Mouse (Mus musculus): Measurements from ENCODE around the gene Slc16a6. TPM values are rescaled to one million over a fixed set of nuclear protein-coding genes. Genes with fewer than 3 reads are reported as not detected.
A peak's percentile ranks its signal among the peaks of the same experiment; 100 is the strongest.

Slc16a6 gene
- total and polyA plus RNA-seq, 3 experiments = 14.1 to 24.2 (median 20.9) TPM

DNA sequence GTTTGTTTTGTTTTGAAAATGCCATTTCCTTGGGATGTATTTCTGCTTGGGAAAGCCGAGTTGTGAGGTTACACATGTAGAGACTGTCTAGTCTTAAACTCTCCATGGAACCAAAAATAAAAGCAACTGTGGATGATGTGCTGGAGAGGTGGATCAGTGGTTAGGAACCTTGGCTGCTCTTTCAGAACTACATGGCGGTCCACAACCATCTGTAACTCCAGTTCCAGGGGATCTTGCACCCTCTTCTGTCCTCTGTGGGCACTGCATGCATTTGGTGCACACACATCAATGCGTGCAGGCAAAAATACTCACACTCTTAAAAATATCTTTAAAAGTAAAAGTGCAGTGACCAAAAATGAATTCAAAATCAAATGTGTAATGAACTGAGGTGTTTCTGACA is 32.3 kb downstream of the Slc16a6 start:
- TF ChIP-seq POLR2A (IDR thresholded peaks at IDR 0.05; ENCODE audit: low read depth, low read length) (no peak), SMC3 (IDR thresholded peaks at IDR 0.05; ENCODE audit: low read depth, low read length) (peak; percentile 98), HCFC1 (IDR thresholded peaks at IDR 0.05; ENCODE audit: low read depth, low read length) (no peak), UBTF (IDR thresholded peaks at IDR 0.05; ENCODE audit: low read depth, low read length) (no peak), RAD21 (IDR thresholded peaks at IDR 0.05; ENCODE audit: low read depth, low read length) (peak; percentile 97), EP300 (IDR thresholded peaks at IDR 0.05; ENCODE audit: low read length) (no peak), MAFK (IDR thresholded peaks at IDR 0.05; ENCODE audit: insufficient replicate concordance, low read length) (no peak), MXI1 (IDR thresholded peaks at IDR 0.05; ENCODE audit: low read depth, low read length) (no peak), MYC (IDR thresholded peaks at IDR 0.05; ENCODE audit: low read depth, low read length) (peak; percentile 54; the same call in 1 of the 2 replicates), RCOR1 (conservative IDR thresholded peaks at IDR 0.05; ENCODE audit: low read depth, low read length) (no peak), GABPA (IDR thresholded peaks at IDR 0.05; ENCODE audit: insufficient replicate concordance, low read depth, low read length) (no peak), ZC3H11A (IDR thresholded peaks at IDR 0.05; ENCODE audit: low read depth, low read length) (peak; percentile 97), BHLHE40 (IDR thresholded peaks at IDR 0.05; ENCODE audit: low read depth, low read length) (peak; percentile 28), ZNF384 (IDR thresholded peaks at IDR 0.05; ENCODE audit: low read depth, low read length) (no peak), MAZ (IDR thresholded peaks at IDR 0.05; ENCODE audit: low read depth, low read length) (no peak), MEF2A (IDR thresholded peaks at IDR 0.05; ENCODE audit: borderline replicate concordance, low read depth, low read length) (0 out of 2 replicates have a peak, but pooled peaks have one; percentile 40), TBP (conservative IDR thresholded peaks at IDR 0.05; ENCODE audit: low read depth, low read length) (no peak), E2F4 (IDR thresholded peaks at IDR 0.05; ENCODE audit: insufficient replicate concordance, low read depth, low read length) (no peak), PAX5 (IDR thresholded peaks at IDR 0.05; ENCODE audit: low read length) (no peak), CTCF (conservative IDR thresholded peaks at IDR 0.05 in 1 of 2, IDR thresholded peaks at IDR 0.05 in 1 of 2; ENCODE audit: low read depth in 2 of 2, low read length in 2 of 2) (peak; percentile 79 to 97), USF1 (IDR thresholded peaks at IDR 0.05; ENCODE audit: low read depth, low read length) (no peak), POLR2AphosphoS2 (IDR thresholded peaks at IDR 0.05; ENCODE audit: low read depth, low read length) (no peak), ZMIZ1 (IDR thresholded peaks at IDR 0.05; ENCODE audit: low read depth, low read length) (no peak), MAX (IDR thresholded peaks at IDR 0.05; ENCODE audit: low read length) (peak; percentile 59), KAT2A (IDR thresholded peaks at IDR 0.05; ENCODE audit: insufficient replicate concordance, low read length) (no peak), JUND (conservative IDR thresholded peaks at IDR 0.05; ENCODE audit: low read depth, low read length) (no peak; the same call in 1 of the 2 replicates), CHD2 (IDR thresholded peaks at IDR 0.05; ENCODE audit: low read length) (no peak), ELF1 (IDR thresholded peaks at IDR 0.05; ENCODE audit: low read depth, low read length) (no peak), SIN3A (IDR thresholded peaks at IDR 0.05; ENCODE audit: low read length) (peak; percentile 65), JUN (IDR thresholded peaks at IDR 0.05; ENCODE audit: insufficient read depth, low read depth, low read length) (no peak), USF2 (conservative IDR thresholded peaks at IDR 0.05; ENCODE audit: low read depth, low read length) (no peak), NRF1 (IDR thresholded peaks at IDR 0.05; ENCODE audit: low read depth, low read length) (peak; percentile 18; the same call in 1 of the 2 replicates), ZKSCAN1 (IDR thresholded peaks at IDR 0.05; ENCODE audit: borderline replicate concordance, low read depth, low read length) (no peak), NELFE (IDR thresholded peaks at IDR 0.05; ENCODE audit: low read depth, low read length) (peak; percentile 55; the same call in 1 of the 2 replicates), TCF12 (IDR thresholded peaks at IDR 0.05; ENCODE audit: low read depth, low read length) (0 out of 2 replicates have a peak, but pooled peaks have one; percentile 24), ETS1 (conservative IDR thresholded peaks at IDR 0.05; ENCODE audit: low read depth, low read length) (no peak), IRF4 (IDR thresholded peaks at IDR 0.05; ENCODE audit: low read depth, low read length) (peak; percentile 46), CHD1 (IDR thresholded peaks at IDR 0.05; ENCODE audit: low read depth, low read length) (no peak)
- H3K4me2 ChIP-seq (ENCODE audit: insufficient read depth, low read depth, poor library complexity, severe bottlenecking) = no peak overlapping the region
- no peaks in the 10 kb centered on the region for H3K9me3 ChIP-seq (replicated peaks; ENCODE audit: low read length)
- H3K9ac ChIP-seq (ENCODE audit: insufficient read depth, low read depth) = no peak overlapping the region
- peak; percentile 76 for DNase-seq (ENCODE audit: extremely low read depth)
- peaks cover 6 to 34% of the 10 kb centered on the region in 2 experiments for H3K4me1 ChIP-seq (ENCODE audit: control insufficient read depth in 1 of 2, insufficient read depth in 2 of 2)
- peaks cover 3 to 18% of the 10 kb centered on the region in 2 experiments for H3K36me3 ChIP-seq (replicated peaks in 1 of 2; ENCODE audit: control insufficient read depth in 1 of 2, insufficient read depth in 1 of 2, low read length in 1 of 2)
- H3K4me3 ChIP-seq (replicated peaks in 1 of 3; ENCODE audit: low read depth in 2 of 3, low read length in 2 of 3, poor library complexity in 1 of 3) = no peak overlapping the region
- in situ Hi-C loops (cut with MboI; ENCODE audit: low pct_ligation_motif_present, low pct_unique_long_range_greater_than_20kb, low sequenced_read_pairs) (loop anchor here (5.0 to 10.0 kb wide), 2 partner anchors 194 to 414 kb away; no protein-coding TSS in a partner anchor), dilution Hi-C loops (cut with MboI; ENCODE audit: extremely low pct_ligation_motif_present, extremely low pct_unique_long_range_greater_than_20kb, low sequenced_read_pairs) (no loop called here)
- H3K79me2 ChIP-seq (replicated peaks; ENCODE audit: control insufficient read depth, extremely low read depth, insufficient read depth, poor library complexity, severe bottlenecking) = no peaks in the 10 kb centered on the region
- no peak overlapping the region for H3K27ac ChIP-seq (ENCODE audit: insufficient read depth, low read depth)
- H3K27me3 ChIP-seq (replicated peaks) = no peaks in the 10 kb centered on the region
